In the genomic region with DNA sequence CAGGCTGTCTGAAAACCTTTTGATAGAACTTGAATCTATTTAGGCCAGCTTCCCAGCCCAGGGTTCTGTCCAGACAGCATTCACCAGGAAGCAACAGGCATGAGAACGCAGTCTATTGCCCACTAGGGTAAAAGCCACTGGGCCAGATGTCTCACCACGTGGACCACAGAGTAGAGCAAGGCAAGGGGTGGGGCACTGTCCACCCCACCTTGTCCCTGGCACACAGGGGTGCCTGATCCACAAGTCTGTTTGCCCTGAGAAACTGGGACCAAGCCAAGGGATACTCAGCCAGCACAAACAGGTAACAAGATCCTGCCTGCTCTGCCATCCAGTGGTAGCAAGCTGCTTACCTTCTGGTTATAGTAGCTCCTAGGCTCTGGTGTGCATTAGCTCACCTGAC, we compare ENCODE assay signal across 9 mouse cellular contexts.
DNase-seq lines count a peak whose midpoint lies in the region; ATAC-seq lines count a peak whose summit lies in the region.
"Had no signal": no experiment of that assay in that cellular context is flagged by ENCODE, and none has a peak within 500 bp of the region (broad histone marks: within the 10 kb centered on the region; RNA-seq: fewer than 3 reads in every experiment).

No protein-coding gene starts in this region.

- no peaks in the 10 kb centered on the region for H3K27me3 ChIP-seq in embryonic facial prominence, embryonic 10.5 days (replicated peaks; ENCODE audit: low read depth, poor library complexity, severe bottlenecking)
- H3K27me3 ChIP-seq in intestine, embryonic 16.5 days (replicated peaks; ENCODE audit: control insufficient read depth, insufficient read depth, low read length): no peaks in the 10 kb centered on the region
- H3K27me3 ChIP-seq in forebrain, embryonic 15.5 days: no peaks in the 10 kb centered on the region
- H3K27me3 ChIP-seq: liver, embryonic 13.5 days had no signal

- no peak overlapping the region for H3K4me2 ChIP-seq in intestine, embryonic 16.5 days (ENCODE audit: low read depth, low read length)
- no peak overlapping the region for H3K4me2 ChIP-seq in forebrain, embryonic 15.5 days (replicated peaks)
- H3K4me2 ChIP-seq: liver, embryonic 13.5 days had no signal

- H3K4me3 ChIP-seq in embryonic facial prominence, embryonic 10.5 days: no peak overlapping the region
- H3K4me3 ChIP-seq in intestine, embryonic 16.5 days (ENCODE audit: low read length): no peak overlapping the region
- no peak overlapping the region for H3K4me3 ChIP-seq in forebrain, embryonic 15.5 days
- H3K4me3 ChIP-seq: liver, embryonic 13.5 days had no signal

- DNase-seq in gastrocnemius, adult 18-20 months (ENCODE audit: low spot score): peak; percentile 92
- no peak for DNase-seq in gastrocnemius, postnatal 4 days (ENCODE audit: low spot score in 2 of 2)
- peak; percentile 6 for DNase-seq in embryonic facial prominence, embryonic 10.5 days (ENCODE audit: low spot score)
- DNase-seq in lung, postnatal 4 days: peak; percentile 67 to 78
- no peak for DNase-seq in cerebellum, adult 9-11 months
- no peak for DNase-seq in left cerebral cortex, adult 18-20 months (ENCODE audit: low spot score in 2 of 2)
- DNase-seq: liver, embryonic 13.5 days had no signal

- WGBS in embryonic facial prominence, embryonic 10.5 days: 67% methylated on average over 2 of the region's 2 CpGs
- 57% methylated on average over 2 of the region's 2 CpGs for WGBS in intestine, embryonic 16.5 days
- WGBS in forebrain, embryonic 15.5 days: 83% methylated on average over 2 of the region's 2 CpGs

- no peak overlapping the region for H3K27ac ChIP-seq in embryonic facial prominence, embryonic 10.5 days (replicated peaks)
- no peak overlapping the region for H3K27ac ChIP-seq in intestine, embryonic 16.5 days (ENCODE audit: low read length)
- no peak overlapping the region for H3K27ac ChIP-seq in forebrain, embryonic 15.5 days (replicated peaks)
- H3K27ac ChIP-seq: liver, embryonic 13.5 days had no signal

- peaks cover 13% of the 10 kb centered on the region for H3K9me3 ChIP-seq in embryonic facial prominence, embryonic 10.5 days
- H3K9me3 ChIP-seq in intestine, embryonic 16.5 days (ENCODE audit: control insufficient read depth, low read length): 0 out of 2 replicates have a peak, but pooled peaks cover 5% of the 10 kb centered on the region
- H3K9me3 ChIP-seq in forebrain, embryonic 15.5 days: no peaks in the 10 kb centered on the region

- H3K36me3 ChIP-seq in embryonic facial prominence, embryonic 10.5 days (replicated peaks): no peaks in the 10 kb centered on the region
- no peaks in the 10 kb centered on the region for H3K36me3 ChIP-seq in intestine, embryonic 16.5 days (ENCODE audit: control insufficient read depth, insufficient read depth, low read length)
- H3K36me3 ChIP-seq in forebrain, embryonic 15.5 days: no peaks in the 10 kb centered on the region
- H3K36me3 ChIP-seq: liver, embryonic 13.5 days had no signal

- H3K9ac ChIP-seq in intestine, embryonic 16.5 days (ENCODE audit: low read depth, low read length): no peak overlapping the region
- H3K9ac ChIP-seq in forebrain, embryonic 15.5 days (replicated peaks): no peak overlapping the region
- H3K9ac ChIP-seq: liver, embryonic 13.5 days had no signal

- H3K4me1 ChIP-seq in embryonic facial prominence, embryonic 10.5 days: no peaks in the 10 kb centered on the region
- no peaks in the 10 kb centered on the region for H3K4me1 ChIP-seq in intestine, embryonic 16.5 days (ENCODE audit: control insufficient read depth, insufficient read depth, low read length)
- no peaks in the 10 kb centered on the region for H3K4me1 ChIP-seq in forebrain, embryonic 15.5 days
- H3K4me1 ChIP-seq: liver, embryonic 13.5 days had no signal

- ATAC-seq in intestine, embryonic 16.5 days: peak; percentile 70
- no peak for ATAC-seq in forebrain, embryonic 15.5 days (replicated peaks)

Comparison
In these comparisons a context has a peak if more than half of its experiments do, and no peak if none do; other contexts are left out.
1. DNase-seq: peak in gastrocnemius, adult 18-20 months (single experiment), embryonic facial prominence, embryonic 10.5 days (single experiment) and lung, postnatal 4 days (2 of 2); none in gastrocnemius, postnatal 4 days (0 of 2), cerebellum, adult 9-11 months (single experiment) and left cerebral cortex, adult 18-20 months (0 of 2).